Mouse (Mus musculus) ovary, adult 18-20 months (tissue): ENCODE data around the gene Pgp.
"Not testable (repeated sequence)": the region's sequence is repeated elsewhere in the genome, so short reads cannot be mapped to it uniquely, and the experiment has no call there.

Experiments used
- DNase-seq: peaks from one replicate; pipeline ENCODE4 v3.0.0; 2022; ENCODE audit warnings: low spot score, mixed read lengths

The Pgp gene

DNA sequence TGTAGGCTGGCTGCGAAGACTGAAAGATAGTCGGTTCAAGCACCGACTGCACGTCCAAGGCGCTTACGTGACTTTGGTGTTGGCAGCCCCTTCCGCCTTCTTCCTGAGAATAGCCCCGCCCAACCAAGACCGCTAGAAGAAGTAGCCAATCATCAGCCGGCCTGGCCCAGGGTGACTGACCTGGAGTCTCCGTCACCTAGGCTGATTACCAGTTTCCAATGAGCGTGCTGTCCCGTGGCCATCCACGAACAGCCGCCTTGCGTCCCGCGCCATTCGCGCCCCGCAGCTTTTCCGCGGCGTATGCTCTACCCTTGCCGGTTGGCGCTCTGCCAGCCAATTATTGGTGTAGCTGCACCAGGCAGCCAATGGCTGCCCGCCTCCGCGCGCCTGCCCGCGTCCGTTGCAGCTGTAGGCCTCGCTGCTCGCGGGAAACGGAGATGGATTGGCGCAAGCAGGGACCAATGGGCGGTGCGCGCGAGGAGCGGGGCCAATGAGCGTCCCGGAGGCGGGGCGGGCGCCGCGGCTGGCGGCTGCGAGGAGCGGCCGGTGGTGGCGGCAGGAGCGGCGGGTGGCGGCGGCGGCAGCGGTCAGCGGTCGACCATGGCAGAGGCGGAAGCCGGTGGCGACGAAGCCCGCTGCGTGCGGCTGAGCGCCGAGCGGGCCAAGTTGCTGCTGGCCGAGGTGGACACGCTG, at the start of gene Pgp, which contains the start of gene E4f1:
Gene Pgp (plus strand): TSS at position 483 of the 693 bp plus-strand sequence.
Gene E4f1 (minus strand): TSS at position 404 of the 693 bp plus-strand sequence.
- peak; percentile 98 for DNase-seq

DNA sequence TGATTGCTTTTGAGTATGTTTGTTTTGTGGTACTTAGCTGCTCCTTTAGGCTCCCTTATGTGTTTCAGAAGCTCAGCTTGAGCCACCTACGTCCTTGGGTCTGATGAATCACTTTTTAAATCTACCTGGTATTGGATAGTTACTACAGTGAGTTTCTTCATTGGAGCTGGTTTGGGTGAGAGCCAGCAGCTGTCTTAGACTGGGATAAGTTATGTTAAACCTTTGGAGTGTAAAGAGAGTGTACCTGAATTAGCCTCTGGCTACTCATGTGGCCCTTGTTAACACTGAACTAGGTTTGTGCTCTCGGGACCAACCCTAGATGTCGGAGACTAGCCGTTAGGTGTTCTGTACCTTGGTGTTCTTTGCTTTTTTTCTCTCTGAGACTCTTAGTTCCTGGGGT, 47.1 kb upstream of the Pgp start:
- no peak for DNase-seq

DNA sequence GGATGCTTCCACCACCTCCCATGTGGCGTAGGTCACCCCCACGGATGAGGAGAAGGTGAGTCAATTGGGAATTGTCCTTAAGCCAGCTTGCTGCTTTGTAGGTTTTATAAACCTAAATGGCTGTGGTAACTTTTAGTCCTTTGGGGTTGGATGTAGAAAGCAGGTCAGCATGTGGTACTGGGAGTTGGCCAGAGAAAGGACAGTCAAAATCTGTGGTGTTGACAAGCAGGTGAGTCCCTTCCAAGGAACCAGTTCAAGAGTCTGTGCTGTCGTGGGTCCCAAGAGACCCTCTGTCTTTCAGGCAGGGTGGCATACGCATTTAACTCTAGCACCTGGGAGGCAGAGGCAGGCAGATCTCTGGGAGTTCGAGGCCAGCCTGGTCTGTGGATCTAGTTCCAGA, 45.7 kb upstream of the Pgp start:
- DNase-seq = no peak

- DNase-seq = not testable (repeated sequence)
Measured at GRCm38 (mm10) chr17:24425326-24425725, 44.9 kb upstream of the Pgp start.

GRCm38 (mm10) chr17:24425905-24426304, 44.3 kb upstream of the Pgp start:
- DNase-seq = no peak

DNA sequence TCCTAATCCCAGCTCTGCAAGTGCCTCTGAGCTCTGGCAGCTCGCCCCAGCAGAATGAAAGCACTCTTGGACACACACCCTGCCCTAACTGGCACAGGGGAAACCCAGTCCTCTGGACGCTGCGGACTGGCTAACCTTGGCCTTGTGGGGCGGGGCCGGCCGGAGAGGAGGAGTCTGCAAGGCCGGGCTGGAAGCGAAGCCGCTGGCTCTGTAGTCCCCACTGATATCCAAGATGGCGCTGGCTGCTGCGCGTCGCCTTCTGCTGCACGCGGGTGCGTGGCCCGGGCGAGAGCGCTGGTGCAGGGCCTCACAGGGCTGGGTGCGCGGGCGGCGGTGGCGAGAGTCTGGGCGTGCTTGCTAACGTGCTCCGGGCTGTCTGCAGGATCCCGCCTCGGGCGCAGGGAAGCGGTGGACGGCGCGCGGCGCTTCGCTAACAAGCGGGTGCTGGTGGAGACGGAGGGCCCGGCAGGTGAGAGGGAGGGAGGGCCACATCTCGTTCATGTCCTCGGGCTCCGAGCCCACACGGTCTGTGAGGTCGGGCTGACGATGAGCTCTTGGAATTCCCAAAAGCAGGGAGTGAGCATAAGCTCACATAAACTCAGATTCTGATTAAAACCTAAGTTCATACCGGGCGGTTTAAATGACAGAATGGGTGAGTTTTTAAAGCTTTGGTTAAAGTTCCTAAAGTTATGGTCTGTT, 43.6 kb upstream of the Pgp start, which contains the start of gene Eci1:
Gene Eci1 (plus strand): TSS at position 171 of the 699 bp plus-strand sequence.
- DNase-seq = peak; percentile 99

- no peak for DNase-seq
Measured at GRCm38 (mm10) chr17:24427170-24427557, 43.0 kb upstream of the Pgp start.

DNA sequence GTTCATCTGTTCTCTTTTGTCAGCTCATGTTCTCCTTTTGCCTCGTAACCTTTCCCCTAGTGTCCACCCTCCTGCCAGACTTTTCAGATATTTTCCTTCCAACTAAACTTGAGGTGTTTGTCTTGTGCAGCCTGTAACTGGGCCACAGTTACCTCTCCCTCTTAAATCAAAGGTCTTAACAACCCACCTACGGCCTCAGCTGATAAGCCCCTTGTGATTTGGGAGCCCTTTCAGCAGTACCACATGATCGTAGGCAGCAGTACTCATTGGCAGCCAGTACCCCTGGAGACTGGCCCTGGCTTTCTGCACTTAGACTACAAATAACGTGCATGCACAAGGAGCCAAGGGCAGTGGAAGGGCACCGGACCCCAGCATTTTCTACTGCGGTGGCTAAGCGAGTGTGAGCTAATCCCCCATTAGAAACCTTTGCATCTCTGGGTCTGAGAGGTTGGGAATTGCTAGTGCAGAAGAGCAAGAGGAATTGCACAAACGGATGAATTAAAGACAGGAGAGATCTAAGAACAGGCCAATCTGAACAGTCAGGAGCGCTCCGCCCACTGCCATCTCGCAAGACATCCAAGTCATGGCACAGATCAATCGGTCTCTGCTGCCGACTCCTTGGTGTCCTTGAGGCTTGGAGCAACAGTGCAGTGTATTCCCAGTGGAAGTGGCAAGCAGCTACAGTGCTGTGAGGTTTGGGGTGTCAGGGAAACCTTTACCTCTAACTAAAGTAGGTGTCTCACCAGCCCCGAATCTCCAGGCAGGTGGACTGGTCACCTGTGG, 40.8 kb upstream of the Pgp start:
- no peak for DNase-seq

DNA sequence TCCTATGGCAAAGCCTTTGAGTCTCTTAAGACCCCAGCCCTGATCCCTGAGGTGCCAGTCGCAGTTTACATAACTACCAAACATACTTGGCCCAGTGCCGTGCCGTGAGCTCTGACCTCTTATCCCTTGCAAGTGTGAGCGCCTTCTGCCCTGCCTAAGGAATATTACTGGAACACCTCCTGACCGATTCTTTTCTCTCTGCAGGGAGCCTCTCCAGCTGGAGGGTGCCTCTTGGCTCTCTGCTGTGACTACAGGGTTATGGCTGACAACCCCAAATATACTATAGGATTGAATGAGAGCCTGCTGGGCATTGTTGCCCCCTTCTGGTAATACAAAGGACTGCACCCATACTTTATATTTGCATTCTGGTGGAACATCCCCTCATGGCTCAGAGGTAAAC, 33.2 kb upstream of the Pgp start:
- no peak for DNase-seq

GRCm38 (mm10) chr17:24440377-24440776, 29.8 kb upstream of the Pgp start:
- no peak for DNase-seq

- no peak for DNase-seq
Measured at GRCm38 (mm10) chr17:24441148-24441547, 29.0 kb upstream of the Pgp start.

- no peak for DNase-seq
Measured at GRCm38 (mm10) chr17:24442107-24442506, 28.1 kb upstream of the Pgp start.

GRCm38 (mm10) chr17:24442632-24443155, 27.5 kb upstream of the Pgp start, which contains the start of gene Dnase1l2:
TSS of gene Dnase1l2 (minus strand) at chr17:24443105.
- DNase-seq = no peak

GRCm38 (mm10) chr17:24443409-24443808, 26.8 kb upstream of the Pgp start:
- no peak for DNase-seq

DNA sequence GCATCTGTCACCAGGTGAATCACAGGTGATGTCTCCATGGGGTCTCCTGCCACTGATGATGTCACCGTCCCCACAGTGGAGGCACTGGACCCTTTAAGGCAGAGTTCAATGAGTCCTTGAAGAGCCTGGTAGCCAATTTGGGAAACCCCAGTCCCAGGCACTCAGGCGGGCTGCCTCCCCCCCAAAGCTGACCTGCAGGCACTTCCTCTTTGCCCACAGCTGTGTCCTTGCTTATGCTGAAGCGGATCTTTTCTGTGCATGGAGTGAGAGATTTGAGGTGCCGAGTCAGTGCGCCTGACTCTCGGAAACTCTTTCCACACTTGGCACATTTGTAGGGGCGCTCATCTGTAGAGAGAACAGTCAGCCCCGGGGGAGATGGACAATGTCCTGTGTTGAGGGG, 23.6 kb upstream of the Pgp start:
- no peak for DNase-seq

- no peak for DNase-seq
Measured at GRCm38 (mm10) chr17:24449507-24449906, 20.7 kb upstream of the Pgp start.

DNA sequence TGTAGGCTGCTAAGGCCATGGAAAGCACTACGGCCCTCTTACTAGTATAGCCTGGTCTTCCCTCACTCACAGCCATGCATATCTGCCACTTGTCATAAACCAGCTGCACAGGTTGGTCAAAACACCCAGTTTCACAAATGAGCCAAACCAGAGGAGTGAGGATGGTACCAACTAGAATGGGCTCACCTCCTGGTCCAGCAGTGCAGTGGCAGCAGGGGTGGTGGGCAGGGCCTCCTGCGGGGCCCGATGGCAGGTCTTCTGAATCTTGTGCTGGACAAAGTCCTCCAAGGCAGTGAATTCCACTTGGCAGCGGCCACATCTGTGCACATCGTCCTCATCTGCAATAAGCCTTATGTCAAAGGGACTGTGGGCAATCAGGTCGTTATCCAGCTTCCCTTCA, 19.0 kb upstream of the Pgp start:
- DNase-seq = no peak

DNA sequence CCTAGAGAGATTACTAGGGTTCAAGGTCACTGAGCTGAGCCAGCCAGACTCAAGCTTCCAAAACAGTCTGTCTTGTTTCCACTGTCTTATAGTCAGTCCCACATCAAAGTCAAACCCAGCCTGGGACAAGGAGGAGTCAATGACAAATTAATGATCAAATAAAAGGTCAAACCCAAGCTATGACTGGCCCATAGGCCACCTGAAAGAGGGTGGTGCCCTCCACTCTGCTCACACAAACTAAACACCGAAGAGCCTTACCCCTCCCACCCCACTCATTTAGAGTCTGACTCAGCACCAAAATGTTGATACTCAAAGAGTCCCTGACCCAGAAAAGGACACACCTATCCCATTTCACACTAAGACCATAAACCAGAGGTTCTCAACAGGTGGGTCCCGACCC, 16.8 kb upstream of the Pgp start:
- DNase-seq = no peak

GRCm38 (mm10) chr17:24454218-24454755, 15.9 kb upstream of the Pgp start:
- no peak for DNase-seq

DNA sequence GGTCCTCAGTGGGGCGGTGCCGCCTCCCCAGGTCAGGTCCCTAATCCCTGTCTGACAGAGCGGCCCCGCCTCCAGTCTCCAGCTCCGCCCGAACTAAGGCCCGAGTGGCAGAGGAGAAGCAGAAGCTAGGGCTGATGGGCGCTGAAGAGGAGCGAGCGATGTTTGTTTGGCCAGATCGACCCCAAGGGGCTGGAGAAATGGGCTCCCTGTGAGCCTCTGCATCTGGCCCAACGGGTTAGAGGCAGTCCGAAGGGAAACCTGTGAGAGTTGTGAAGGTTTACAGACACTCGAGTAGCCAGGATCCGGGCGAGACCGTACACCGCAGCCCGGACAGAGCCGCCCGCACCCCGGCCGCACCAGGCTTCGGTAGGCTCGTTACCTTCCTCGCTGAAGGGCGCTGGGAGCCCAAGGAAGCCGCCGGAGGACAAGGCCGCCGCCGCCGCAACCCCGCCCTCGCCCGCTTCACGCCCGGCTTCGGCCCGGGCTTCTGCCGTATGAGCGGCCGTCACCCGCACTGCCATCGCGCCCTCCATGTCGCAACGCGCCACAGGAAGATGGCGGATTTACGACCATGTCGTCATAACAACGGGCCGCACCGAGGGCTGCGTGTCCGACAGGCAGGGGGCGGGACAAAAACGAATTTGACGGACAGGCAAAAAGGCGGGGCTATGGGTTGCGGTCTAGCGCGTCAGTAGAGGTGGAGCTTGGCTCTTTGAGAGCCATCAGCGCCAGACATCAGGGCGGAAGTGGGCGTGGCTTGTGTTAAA, 15.3 kb upstream of the Pgp start:
- DNase-seq = peak; percentile 99

- not testable (repeated sequence) for DNase-seq
Measured at GRCm38 (mm10) chr17:24455523-24456206, 14.5 kb upstream of the Pgp start.
